Mouse (Mus musculus): ENCODE measurements around the gene Sirpa.
A peak's percentile ranks its signal among the peaks of the same experiment; 100 is the strongest.

Gene Sirpa

DNA sequence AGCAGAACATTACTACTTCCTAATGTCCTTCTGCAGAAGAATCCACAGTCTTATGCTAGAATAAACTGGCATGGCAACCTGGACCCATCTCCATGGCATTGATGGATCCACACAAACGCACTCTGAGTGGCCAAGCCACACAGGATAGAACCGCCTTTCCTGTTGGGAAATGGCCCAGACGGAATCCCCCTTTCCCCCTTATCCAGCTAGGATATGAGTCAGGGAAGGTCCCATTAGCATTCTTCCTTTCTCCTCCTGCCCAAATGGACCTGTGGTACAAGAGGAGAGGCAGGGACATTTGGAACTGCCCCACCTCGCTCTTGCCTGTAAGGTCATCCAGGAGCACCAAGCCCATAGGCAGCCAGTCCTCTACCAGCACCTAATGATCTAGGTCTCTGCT, 10.4 kb upstream of the Sirpa start:
- DNase-seq (ENCODE audit: extremely low read depth, low read depth), result no peak

DNA sequence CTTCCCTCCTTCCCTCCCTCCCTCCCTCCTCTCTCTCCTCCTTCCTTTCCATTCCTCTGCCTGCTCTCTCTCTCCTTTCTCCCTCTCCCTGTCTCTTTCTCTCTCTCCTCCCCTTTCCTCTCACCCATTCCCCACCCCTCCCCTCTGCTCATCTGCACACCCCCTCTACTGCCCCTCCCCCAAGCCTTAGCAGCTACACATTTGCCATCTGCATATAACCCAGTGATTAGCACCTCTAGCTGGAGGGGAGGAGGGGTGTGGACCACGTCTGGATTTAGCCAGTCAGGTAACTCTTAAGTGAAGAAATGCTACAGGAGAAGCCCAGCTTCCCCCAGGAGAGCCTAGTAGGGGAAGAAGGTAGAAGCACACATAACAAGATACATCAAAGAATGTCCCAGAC, 7.7 kb upstream of the Sirpa start:
- no peak for DNase-seq (ENCODE audit: extremely low read depth, low read depth)

DNA sequence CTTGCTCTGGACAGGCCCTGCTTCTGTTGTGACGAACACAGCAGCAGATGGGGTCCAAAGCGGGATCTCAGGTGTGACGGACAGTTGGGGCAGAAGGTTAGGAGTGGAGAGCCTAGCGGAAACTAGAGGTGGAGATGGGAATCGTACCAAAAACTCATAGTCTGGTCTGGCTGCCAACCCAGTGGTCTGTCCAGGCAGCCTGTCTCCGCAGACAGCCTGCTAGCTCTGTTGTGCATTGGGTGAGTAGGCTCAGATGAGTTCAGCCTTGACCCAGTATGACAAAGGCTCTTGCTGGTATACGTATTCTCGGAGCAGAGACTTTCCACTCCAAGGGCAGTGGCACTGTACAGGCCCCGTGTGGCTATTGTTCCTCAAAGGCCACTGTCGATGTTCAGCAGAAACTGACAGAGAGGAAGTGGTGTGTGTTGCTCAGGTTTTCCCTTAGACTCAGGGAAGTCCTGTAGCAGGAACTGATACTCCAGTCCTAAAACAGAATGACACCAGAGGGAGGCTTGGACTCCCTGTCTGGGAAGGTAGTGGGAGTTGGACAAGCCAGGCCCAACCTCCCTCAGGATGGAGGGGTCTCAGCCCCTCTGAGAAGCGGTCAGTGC, 6.6 kb upstream of the Sirpa start:
- DNase-seq (ENCODE audit: extremely low read depth, low read depth), result no peak

DNA sequence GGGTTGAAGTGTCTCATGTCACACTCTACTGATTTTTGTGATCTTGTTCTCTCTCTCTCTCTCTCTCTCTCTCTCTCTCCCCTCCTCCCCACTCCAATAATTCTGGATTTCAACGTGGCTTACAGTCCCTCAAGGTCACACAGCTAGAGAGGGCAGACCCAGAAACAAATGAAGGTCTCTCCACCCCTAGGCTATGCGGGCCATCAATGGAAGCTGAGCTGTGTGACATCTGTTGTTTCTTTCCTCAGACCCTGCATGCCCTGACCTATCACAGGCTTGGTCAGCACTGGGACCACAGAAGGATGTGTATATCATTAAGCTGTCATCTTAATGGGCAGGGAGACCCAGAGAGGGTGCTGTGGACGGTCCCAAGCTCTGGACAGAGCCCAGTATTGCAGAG, 5.4 kb upstream of the Sirpa start:
- no peak for DNase-seq (ENCODE audit: extremely low read depth, low read depth)

DNA sequence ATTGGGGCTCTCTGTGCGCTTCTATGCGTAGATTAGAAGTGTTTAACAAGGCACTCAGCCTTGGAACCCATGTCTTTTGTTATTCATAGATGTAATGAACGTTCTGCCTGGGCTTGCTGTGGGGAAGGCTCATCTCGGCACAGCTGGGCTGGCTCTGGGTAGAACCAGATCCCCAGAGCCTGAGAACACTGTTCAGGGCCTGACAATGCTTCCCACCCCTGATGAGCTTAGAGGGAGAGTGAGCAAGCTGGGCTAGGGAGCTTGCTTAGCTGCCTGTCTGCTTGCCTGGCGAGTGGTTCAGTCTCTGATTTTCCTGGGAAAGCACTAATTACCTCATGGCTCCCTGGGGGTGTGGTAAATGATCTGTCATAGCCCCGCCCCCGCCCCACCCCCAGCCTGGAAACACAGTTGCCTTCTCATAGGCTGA, 4.8 kb upstream of the Sirpa start:
- no peak for DNase-seq (ENCODE audit: extremely low read depth, low read depth)

DNA sequence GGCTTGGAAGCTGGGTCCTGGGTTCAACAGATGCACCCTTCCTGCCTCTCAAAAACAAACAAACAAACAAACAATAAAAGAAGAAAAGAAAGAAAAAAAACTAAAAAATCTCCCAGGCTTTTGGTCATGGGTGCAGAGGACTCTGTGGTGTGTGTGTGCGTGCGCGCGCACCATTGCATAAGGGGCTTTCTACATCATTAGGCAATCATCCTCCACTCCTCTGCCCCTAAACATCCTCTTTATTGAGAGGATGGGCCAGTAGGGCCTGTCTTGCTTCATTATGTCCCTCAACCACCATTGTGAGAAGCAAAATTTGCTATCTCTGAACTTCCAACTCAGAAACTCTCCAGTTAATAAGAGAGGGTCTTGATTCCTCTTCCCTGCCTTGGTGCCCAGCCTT, 738 bp upstream of the Sirpa start:
- DNase-seq (ENCODE audit: extremely low read depth, low read depth), result no peak

DNA sequence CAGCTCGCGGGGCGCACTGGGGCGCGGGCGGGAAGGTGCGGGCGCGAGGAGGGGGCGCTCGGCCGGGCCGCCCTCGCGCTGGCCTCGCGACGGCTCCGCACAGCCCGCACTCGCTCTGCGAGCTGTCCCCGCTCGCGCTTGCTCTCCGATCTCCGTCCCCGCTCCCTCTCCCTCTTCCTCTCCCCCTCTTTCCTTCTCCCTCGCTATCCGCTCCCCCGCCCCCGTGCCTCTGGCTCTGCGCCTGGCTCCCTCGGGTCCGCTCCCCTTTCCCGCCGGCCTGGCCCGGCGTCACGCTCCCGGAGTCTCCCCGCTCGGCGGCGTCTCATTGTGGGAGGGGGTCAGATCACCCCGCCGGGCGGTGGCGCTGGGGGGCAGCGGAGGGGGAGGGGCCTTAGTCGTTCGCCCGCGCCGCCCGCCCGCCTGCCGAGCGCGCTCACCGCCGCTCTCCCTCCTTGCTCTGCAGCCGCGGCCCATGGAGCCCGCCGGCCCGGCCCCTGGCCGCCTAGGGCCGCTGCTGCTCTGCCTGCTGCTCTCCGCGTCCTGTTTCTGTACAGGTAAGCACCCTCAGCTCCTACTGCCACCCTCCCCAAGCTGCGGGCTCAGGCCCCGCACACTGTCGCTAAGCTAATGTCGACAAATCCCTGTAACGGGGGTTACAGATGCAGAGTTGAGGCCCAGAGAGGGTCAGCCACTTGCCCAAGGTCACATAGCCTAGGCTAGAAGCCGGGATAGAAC, 673 bp downstream of the Sirpa start:
- DNase-seq (ENCODE audit: extremely low read depth, low read depth), result no peak

DNA sequence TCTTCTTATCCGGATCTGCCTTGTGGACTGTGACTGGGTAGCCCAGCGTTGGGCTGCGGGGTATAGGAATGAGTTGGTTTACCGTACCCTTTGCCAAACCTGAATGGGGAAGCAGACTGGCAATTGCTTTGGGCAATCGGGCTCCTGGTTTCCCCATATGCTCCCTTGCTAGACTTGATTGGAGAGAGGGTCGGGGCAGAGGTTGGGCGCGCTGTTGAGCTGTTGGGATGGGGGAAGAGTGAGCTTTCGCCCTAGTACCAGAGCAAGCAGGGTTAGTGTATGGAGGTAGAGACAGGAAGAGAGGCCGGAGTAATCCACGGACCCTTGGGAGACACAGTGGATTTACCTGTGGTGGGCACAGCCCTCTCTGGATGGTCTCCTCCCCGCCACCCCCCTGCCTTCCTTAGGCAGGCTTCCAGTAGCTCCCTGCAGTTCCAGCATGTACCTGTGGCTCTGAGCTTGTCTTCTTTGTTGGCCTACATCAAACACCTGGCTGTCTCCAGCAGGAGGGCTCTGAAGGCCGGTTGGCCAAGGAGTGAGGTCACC, 1.3 kb downstream of the Sirpa start:
- DNase-seq (ENCODE audit: extremely low read depth, low read depth), result no peak

DNA sequence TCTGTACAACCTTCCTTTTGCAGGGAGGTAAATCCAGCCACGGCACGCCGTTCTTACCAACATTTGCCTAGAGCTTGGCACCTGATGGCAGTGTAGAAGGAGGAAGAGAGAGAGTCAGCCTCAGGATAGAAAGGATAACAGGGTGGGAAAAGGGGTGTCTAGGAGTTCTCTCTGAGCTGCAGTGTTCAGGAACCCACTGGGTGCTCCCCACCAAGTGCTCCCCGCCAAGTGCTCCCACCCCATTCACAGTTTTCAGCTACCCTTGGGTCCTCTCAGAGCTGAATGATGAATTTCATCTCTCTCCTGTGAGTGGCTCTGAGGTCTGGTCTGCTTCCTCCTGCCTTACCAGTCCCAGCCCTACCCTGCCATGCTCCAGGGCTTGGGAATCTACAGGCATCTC, 1.9 kb downstream of the Sirpa start:
- DNase-seq (ENCODE audit: extremely low read depth, low read depth), result no peak

DNA sequence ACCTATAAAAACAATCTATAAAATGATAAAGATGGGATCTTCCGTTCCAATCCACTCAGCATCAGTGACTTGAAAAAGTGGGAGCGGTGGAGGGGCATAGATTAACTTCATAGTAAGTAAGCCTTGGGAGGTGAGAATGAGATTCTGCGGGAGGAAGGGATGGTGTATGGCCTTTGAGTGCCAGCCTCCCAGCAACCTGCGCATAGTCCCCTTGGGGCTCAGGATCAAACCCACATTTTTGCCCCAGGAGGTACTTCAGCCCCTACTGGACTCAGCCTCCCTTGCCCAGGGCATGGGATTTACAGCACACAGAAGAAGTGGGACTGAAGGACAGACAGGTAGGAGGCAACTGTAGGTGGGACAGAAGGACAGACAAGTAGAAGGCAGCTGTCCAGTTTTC, 2.6 kb downstream of the Sirpa start:
- no peak for DNase-seq (ENCODE audit: extremely low read depth, low read depth)

DNA sequence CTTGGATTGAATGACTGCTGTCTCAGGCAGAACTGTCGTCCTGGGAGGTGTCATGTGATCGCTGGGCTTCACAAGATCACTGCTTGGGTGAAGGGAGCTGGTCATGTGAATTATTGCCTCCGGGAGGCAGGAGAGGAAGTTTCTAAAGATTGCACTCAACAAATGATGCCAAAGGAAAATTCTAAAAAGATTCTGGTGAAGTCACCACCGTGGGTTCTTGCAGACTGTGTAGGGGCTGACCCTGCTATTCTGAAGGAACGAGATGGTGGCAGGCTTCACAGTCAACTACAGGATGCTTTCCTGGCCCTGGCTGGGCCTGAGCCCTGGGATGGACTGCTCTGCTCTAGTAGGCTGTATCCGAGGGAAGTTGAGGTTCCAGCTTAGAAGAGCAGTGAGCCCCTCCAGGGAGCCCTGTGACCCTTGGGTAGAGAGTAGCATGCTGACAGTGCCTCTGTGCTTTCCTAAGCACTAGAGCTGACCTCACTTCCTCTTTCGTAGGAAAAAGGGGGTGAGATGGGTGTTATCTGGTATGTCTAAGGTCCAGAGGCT, 3.1 kb downstream of the Sirpa start:
- peak; percentile 20 for DNase-seq (ENCODE audit: extremely low read depth, low read depth)

DNA sequence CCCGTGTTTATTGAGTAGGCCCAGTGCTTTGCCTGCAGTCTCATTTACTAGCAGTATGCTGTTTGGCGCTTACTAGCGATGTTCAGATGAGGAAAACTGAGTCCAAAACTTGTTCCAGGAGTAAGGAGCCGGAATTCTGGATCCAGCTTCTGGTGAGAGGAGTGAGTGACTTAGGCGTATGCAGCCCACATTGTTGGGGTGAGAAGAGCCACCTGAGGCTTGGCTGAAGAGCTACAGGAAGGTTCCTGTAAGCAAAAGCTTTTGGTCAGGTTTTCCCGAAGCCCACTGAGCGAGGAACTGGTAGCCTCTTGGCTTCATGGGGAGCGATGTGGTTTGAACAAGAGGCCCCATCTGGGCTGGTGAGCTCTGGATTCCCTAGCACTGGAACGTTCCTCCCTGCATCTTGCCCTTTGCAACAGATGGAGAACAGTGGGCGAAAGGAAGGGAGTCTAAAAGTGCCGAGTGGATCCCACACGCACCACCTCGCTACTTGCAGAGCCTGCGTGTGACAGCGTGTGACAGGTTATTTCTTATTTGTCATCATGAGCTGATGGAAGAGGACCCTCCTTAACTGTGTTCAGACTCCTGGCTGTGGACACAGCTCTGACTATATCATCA, 4.0 kb downstream of the Sirpa start:
- no peak for DNase-seq (ENCODE audit: extremely low read depth, low read depth)

DNA sequence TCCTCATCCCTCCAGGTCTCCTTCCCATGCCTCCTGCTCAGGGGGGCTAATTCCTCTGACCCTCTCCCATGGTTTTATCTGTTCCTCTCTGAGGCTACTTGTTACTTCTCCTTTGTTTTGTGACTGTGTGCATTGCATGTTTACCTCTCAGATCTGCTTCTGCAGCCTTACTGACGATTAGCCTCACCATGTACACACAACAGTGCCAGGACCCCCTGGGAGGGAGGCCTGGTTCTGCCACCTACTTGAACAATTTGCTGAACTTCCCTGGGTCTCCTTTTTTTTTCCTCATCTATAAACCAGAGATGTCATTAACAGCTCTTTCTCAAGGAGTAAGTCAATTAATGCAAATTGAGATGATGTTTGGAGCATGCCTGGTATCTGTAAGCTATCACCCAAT, 4.9 kb downstream of the Sirpa start:
- no peak for DNase-seq (ENCODE audit: extremely low read depth, low read depth)

DNA sequence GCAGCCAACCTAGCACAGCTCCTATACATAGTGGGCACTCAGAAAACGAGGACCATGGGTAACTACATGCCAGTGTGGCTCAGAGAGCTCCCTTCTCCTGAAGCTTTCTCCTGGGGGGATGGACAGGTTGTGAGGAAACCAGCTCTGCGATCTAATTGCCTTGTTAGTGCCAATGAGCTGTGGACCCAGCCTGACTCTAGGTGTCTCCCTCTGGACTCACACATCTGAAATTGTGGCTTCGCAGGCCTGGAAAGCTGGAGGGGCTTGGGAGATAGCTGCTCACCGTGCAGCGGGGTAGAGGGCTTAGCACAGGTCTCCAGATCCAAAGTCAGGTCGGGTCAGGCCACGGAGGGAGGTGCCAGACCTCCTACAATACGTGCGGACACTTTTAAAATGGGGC, 5.5 kb downstream of the Sirpa start:
- no peak for DNase-seq (ENCODE audit: extremely low read depth, low read depth)

DNA sequence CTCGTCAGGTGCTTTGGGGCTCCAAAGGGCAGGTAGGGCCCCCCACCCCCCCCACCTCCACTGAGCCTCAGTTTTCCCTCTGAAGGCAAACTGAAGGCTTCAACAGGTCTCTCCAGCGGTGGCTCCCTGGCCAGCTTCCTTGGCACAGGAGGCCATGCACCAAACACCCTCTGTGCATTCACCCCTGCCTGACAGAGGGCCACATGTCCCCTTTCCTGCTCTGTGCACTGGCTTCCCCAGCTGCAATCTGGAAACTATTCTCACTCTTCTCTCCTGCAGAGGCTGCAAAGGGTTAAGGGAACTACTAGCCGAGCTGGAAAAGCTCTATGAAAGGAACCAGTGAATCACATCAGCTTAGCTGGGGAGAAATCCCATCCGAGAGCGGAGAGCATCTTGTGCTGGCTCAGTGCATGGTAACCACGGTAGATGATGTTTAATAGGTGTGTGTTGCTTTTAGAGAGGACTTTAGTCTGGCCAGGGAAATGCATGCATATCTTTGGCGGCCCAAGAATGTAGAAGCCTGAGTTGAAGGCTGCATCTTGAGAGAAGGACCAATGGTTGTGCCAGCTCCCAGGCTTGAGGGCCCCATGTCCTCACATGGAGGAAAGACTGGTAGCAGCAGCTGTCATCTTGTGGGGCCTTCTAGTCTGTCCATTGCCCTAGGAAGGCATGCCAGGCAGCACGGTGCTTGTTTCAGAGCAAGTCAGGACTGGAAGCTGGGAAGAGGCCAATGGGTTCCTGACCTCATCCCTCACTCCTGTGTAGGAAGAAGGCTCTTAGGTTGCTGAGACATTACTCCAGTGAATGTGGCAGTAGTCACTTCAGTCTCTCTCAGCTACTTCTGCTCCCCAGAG, 6.8 kb downstream of the Sirpa start:
- DNase-seq (ENCODE audit: extremely low read depth, low read depth), result no peak

DNA sequence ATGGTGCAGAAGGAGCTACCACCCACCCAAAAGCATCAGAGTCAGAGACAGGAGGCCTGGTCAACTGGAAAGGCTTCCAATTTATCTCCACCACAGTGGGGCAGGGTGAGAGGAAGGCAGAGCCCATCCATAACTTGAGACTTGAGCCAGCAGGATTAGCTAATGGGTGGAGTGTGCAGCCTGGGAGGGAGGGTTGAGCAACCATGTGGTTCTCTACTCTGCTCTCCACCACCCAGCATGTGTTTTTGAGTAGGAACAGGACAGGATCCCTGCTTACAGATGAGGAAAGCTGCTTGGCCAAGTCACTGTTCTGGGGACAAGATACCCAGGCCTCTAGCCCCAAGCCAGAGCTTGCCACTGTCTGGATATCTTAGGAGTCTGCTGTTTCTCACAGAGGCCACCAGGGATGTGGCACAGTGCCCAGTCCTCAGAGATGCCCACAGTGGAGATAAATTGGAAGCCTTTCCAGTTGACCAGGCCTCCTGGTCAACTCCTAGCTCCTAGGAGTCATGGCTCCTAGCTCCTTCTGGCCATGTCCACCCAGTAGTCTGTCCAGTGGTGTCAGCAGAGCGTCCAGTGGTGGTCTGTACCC, 8.5 kb downstream of the Sirpa start:
- no peak for DNase-seq (ENCODE audit: extremely low read depth, low read depth)

DNA sequence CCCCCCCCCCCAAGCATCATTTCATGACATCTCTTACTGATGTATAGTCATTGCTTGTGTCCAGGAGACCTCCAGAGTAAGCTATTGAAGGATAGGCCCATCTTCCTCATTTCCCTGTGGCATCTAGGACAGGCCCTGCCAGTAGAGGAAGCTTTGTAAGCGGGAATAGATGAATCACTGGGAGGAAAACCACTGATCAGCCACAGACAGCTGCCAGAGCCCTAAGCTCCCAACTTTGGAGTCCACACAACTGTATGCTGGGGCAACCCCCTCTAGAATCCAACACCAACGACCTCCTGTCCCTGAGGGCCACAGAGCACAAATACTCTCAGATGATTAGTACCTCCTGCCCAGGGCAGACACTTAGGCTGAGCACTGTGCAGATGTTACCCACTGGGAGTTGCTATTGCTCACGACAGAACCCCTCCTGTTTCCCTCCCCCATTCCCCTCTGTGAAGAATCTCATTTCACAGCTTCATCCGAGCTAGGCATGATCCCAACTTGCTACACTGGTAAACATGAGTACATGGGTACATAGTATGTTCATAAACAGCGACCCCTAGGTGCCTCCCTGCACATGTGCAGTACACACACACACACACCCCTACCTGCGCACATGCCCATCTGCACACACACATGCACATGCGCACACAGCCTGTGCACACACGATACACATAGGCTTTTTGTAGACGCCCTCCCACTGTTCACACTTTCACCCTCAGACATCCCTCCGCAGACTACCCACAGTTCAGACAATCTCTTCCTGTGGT, 9.4 kb downstream of the Sirpa start:
- no peak for DNase-seq (ENCODE audit: extremely low read depth, low read depth)

DNA sequence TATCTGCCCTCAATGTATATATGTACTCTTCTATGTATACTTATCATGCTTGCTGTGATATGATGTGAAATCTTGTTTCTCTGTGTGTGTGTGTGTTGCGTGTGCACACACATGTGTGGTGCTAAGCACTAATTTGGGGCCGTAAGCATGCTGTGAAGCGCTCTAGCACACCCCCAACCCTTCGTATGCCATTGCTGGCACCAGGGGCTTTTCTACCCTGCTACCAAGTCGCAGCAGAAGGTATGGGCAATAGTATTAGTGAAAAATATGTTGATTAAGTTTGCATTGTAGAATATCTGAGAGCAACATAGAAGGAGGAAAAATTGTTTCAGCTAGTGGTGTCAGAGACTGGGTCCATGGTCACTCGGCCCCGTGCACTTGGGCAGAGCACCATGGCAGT, 10.2 kb downstream of the Sirpa start:
- no peak for DNase-seq (ENCODE audit: extremely low read depth, low read depth)

DNA sequence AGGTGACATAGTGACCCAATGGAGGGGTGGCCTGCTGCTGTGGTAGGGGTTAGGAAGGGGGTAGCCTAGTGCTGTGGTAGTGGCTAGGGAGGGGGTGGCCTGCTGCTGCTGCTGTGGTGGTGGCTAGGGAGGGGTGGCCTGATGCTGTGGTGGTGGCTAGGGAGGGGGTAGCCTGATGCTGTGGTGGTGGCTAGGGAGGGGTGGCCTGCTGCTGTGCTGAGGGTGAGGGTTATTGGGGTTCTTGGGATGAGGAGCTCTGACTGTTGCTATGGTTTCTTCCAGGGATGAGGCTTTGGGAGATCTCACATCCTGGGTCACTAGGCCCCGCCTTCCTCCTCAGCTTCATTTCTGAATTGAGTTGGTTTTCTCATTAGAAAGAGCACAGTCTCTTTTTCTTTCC, 10.9 kb downstream of the Sirpa start:
- no peak for DNase-seq (ENCODE audit: extremely low read depth, low read depth)

DNA sequence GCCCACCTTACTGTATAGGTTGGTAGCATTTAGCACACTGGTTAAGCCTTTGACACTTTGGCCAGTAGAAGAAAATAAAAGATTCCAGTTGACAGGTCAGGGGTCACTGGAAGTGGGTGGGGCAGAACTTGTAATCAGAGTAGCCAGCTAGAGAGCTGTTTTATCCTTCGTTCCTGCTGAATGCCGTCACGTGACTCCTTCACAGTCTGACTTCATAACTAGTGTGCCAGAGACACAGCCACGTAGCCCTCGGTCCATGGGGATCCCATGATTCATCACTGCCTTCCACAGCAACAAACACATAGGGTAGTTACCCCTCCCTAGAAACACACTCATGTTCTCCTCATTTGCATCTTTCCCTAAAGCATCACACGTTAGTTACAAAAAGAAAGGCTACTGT, 11.4 kb downstream of the Sirpa start:
- no peak for DNase-seq (ENCODE audit: extremely low read depth, low read depth)

All from MEL-GATA-1-ER (cell line).